Mouse (Mus musculus) midbrain, embryonic 15.5 days (tissue): ENCODE results near the gene Slc6a6. TPM values are rescaled to one million over a fixed set of nuclear protein-coding genes. Genes with fewer than 3 reads are reported as not detected.

Source experiments
- ATAC-seq: fragments of 200-750 bp; cut with Nextera tagmentation; replicated peaks from 2 replicates; pipeline ENCODE4 v1.8.0; 2017; ENCODE audit warnings: moderate TSS enrichment
- H3K27ac ChIP-seq: fragments of 300-500 bp; sonication (generic); 2 replicates; pipeline ENCODE4 v1.5.1; 2015; ENCODE audit warnings: mild to moderate bottlenecking, inconsistent platforms
- H3K27me3 ChIP-seq: fragments of 300-500 bp; sonication (generic); replicated peaks from 2 replicates; pipeline ENCODE4 v1.6.1; 2015; ENCODE audit warnings: inconsistent platforms
- H3K36me3 ChIP-seq: fragments of 300-500 bp; sonication (generic); replicated peaks from 2 replicates; pipeline ENCODE4 v1.6.1; 2015; ENCODE audit warnings: inconsistent platforms
- H3K4me1 ChIP-seq: fragments of 300-500 bp; sonication (generic); 2 replicates; pipeline ENCODE4 v1.6.1; 2015; ENCODE audit warnings: inconsistent platforms
- H3K4me2 ChIP-seq: fragments of 300-500 bp; sonication (generic); 2 replicates; pipeline ENCODE4 v1.6.1; 2015; ENCODE audit warnings: inconsistent platforms, mild to moderate bottlenecking, moderate library complexity
- H3K4me3 ChIP-seq: fragments of 300-500 bp; sonication (generic); 2 replicates; pipeline ENCODE4 v1.5.1; 2015; ENCODE audit warnings: mild to moderate bottlenecking, inconsistent platforms
- H3K9ac ChIP-seq: fragments of 300-500 bp; sonication (generic); 2 replicates; pipeline ENCODE4 v1.6.1; 2015; ENCODE audit warnings: mild to moderate bottlenecking, inconsistent platforms
- H3K9me3 ChIP-seq: fragments of 300-500 bp; sonication (generic); 2 replicates; pipeline ENCODE4 v1.6.1; 2016; ENCODE audit warnings: inconsistent platforms
- WGBS: fragments of 180-500 bp; shearing (Covaris S2); methylation state at CpG from one replicate; pipeline ENCODE4 v1.1.7; 2015; ENCODE audit warnings: mixed read lengths; 5-methylcytosine and 5-hydroxymethylcytosine counted together
- polyA plus RNA-seq: library from polyadenylated mRNA; unstranded; fragments of >200 nt; fragmentation: Nextera tagmentation; extraction: Ambion mirVana; gene quantifications from 2 replicates; pipeline ENCODE4 v1.2.1, GENCODE M21; 2015

Slc6a6 gene
- polyA plus RNA-seq, 1 experiment from 2014 or later: 123 TPM

- H3K4me3 ChIP-seq: no peak overlapping the region
- H3K9ac ChIP-seq: no peak overlapping the region
- H3K27me3 ChIP-seq: no peaks in the 10 kb centered on the region
- no peaks in the 10 kb centered on the region for H3K9me3 ChIP-seq
- H3K36me3 ChIP-seq: peaks cover 4% of the 10 kb centered on the region; the same call in 1 of the 2 replicates
- H3K4me1 ChIP-seq: peaks cover 33% of the 10 kb centered on the region
- peak overlapping the region; percentile 87 for H3K27ac ChIP-seq
- no peak overlapping the region for H3K4me2 ChIP-seq
- ATAC-seq: 0 out of 2 replicates have a peak, but pooled peaks have one; percentile 1
- 68% methylated on average over 8 of the region's 8 CpGs for WGBS
Measured at GRCm38 (mm10) chr6:91707276-91707885, 23.5 kb downstream of the Slc6a6 start.

GRCm38 (mm10) chr6:91707886-91708564, 24.2 kb downstream of the Slc6a6 start:
- 65% methylated on average over 11 of the region's 11 CpGs for WGBS
- Histone ChIP-seq H3K27ac (peak overlapping the region; percentile 87), H3K4me1 (peaks cover 39% of the 10 kb centered on the region), H3K9me3 (no peaks in the 10 kb centered on the region), H3K4me3 (no peak overlapping the region), H3K4me2 (no peak overlapping the region), H3K27me3 (no peaks in the 10 kb centered on the region), H3K9ac (no peak overlapping the region), H3K36me3 (peaks cover 4% of the 10 kb centered on the region; the same call in 1 of the 2 replicates)
- peak; percentile 51 for ATAC-seq

GRCm38 (mm10) chr6:91708919-91709318, 25.1 kb downstream of the Slc6a6 start:
- peaks cover 48% of the 10 kb centered on the region for H3K4me1 ChIP-seq
- 92% methylated on average over 2 of the region's 2 CpGs for WGBS

GRCm38 (mm10) chr6:91710345-91710930, 26.6 kb downstream of the Slc6a6 start:
- H3K4me1 ChIP-seq: peaks cover 48% of the 10 kb centered on the region

More at GRCm38 (mm10) chr6:91708919-91709318, 25.1 kb downstream of the Slc6a6 start:
- H3K4me2 ChIP-seq: no peak overlapping the region
- no peaks in the 10 kb centered on the region for H3K27me3 ChIP-seq
- ATAC-seq: no peak
- no peaks in the 10 kb centered on the region for H3K9me3 ChIP-seq
- H3K27ac ChIP-seq: peak overlapping the region; percentile 87
- no peak overlapping the region for H3K4me3 ChIP-seq
- H3K9ac ChIP-seq: no peak overlapping the region
- peaks cover 6% of the 10 kb centered on the region; the same call in 1 of the 2 replicates for H3K36me3 ChIP-seq

GRCm38 (mm10) chr6:91712097-91712854, 28.4 kb downstream of the Slc6a6 start:
- Histone ChIP-seq H3K9me3 (no peaks in the 10 kb centered on the region), H3K9ac (no peak overlapping the region), H3K4me1 (peaks cover 44% of the 10 kb centered on the region), H3K4me2 (no peak overlapping the region), H3K27me3 (no peaks in the 10 kb centered on the region), H3K4me3 (no peak overlapping the region), H3K27ac (peak overlapping the region; percentile 67), H3K36me3 (0 out of 2 replicates have a peak, but pooled peaks cover 3% of the 10 kb centered on the region)
- no peak for ATAC-seq
- WGBS: 31% methylated on average over 4 of the region's 4 CpGs

More at GRCm38 (mm10) chr6:91710345-91710930, 26.6 kb downstream of the Slc6a6 start:
- no peak overlapping the region for H3K9ac ChIP-seq
- no peaks in the 10 kb centered on the region for H3K9me3 ChIP-seq
- ATAC-seq: no peak
- H3K27me3 ChIP-seq: no peaks in the 10 kb centered on the region
- H3K4me3 ChIP-seq: no peak overlapping the region
- H3K27ac ChIP-seq: peak overlapping the region; percentile 0; the same call in 1 of the 2 replicates
- no peak overlapping the region for H3K4me2 ChIP-seq
- WGBS: 43% methylated on average over 6 of the region's 6 CpGs
- 0 out of 2 replicates have a peak, but pooled peaks cover 3% of the 10 kb centered on the region for H3K36me3 ChIP-seq

- Histone ChIP-seq H3K9ac (no peak overlapping the region; the same call in 1 of the 2 replicates), H3K36me3 (0 out of 2 replicates have a peak, but pooled peaks cover 3% of the 10 kb centered on the region), H3K27ac (peak overlapping the region; percentile 67), H3K4me3 (no peak overlapping the region), H3K4me2 (no peak overlapping the region), H3K4me1 (peaks cover 39% of the 10 kb centered on the region), H3K9me3 (no peaks in the 10 kb centered on the region), H3K27me3 (no peaks in the 10 kb centered on the region)
- ATAC-seq: 0 out of 2 replicates have a peak, but pooled peaks have one; percentile 18
- WGBS: 8% methylated on average over 10 of the region's 10 CpGs
Measured at GRCm38 (mm10) chr6:91712855-91713331, 29.0 kb downstream of the Slc6a6 start.

GRCm38 (mm10) chr6:91713370-91713896, 29.6 kb downstream of the Slc6a6 start:
- Histone ChIP-seq H3K4me2 (no peak overlapping the region), H3K4me3 (no peak overlapping the region), H3K27ac (peak overlapping the region; percentile 67), H3K36me3 (0 out of 2 replicates have a peak, but pooled peaks cover 3% of the 10 kb centered on the region), H3K9me3 (no peaks in the 10 kb centered on the region), H3K27me3 (no peaks in the 10 kb centered on the region), H3K9ac (no peak overlapping the region; the same call in 1 of the 2 replicates), H3K4me1 (peaks cover 39% of the 10 kb centered on the region)
- ATAC-seq: 0 out of 2 replicates have a peak, but pooled peaks have one; percentile 12
- 5% methylated on average over 5 of the region's 5 CpGs for WGBS

GRCm38 (mm10) chr6:91715023-91715422, 31.2 kb downstream of the Slc6a6 start:
- ATAC-seq: no peak
- 0 out of 2 replicates have a peak overlapping the region, but pooled peaks have one; percentile 28 for H3K27ac ChIP-seq
- 0 out of 2 replicates have a peak, but pooled peaks cover 3% of the 10 kb centered on the region for H3K36me3 ChIP-seq
- H3K4me2 ChIP-seq: no peak overlapping the region
- H3K4me3 ChIP-seq: no peak overlapping the region
- no peaks in the 10 kb centered on the region for H3K27me3 ChIP-seq
- no peak overlapping the region for H3K9ac ChIP-seq
- 86% methylated on average over 8 of the region's 8 CpGs for WGBS
- no peaks in the 10 kb centered on the region for H3K9me3 ChIP-seq
- H3K4me1 ChIP-seq: peaks cover 45% of the 10 kb centered on the region

- no peak overlapping the region for H3K27ac ChIP-seq
Measured at GRCm38 (mm10) chr6:91715988-91716810, 32.3 kb downstream of the Slc6a6 start.

GRCm38 (mm10) chr6:91718067-91718466, 34.2 kb downstream of the Slc6a6 start:
- Histone ChIP-seq H3K4me3 (no peak overlapping the region), H3K4me1 (peaks cover 50% of the 10 kb centered on the region), H3K27ac (peak overlapping the region; percentile 90), H3K4me2 (no peak overlapping the region), H3K36me3 (0 out of 2 replicates have a peak, but pooled peaks cover 6% of the 10 kb centered on the region), H3K9me3 (no peaks in the 10 kb centered on the region), H3K27me3 (no peaks in the 10 kb centered on the region), H3K9ac (no peak overlapping the region)
- 67% methylated on average over 2 of the region's 2 CpGs for WGBS
- no peak for ATAC-seq

More at GRCm38 (mm10) chr6:91715988-91716810, 32.3 kb downstream of the Slc6a6 start:
- Histone ChIP-seq H3K4me1 (peaks cover 56% of the 10 kb centered on the region), H3K27me3 (no peaks in the 10 kb centered on the region), H3K4me2 (no peak overlapping the region), H3K4me3 (no peak overlapping the region), H3K9me3 (no peaks in the 10 kb centered on the region), H3K36me3 (0 out of 2 replicates have a peak, but pooled peaks cover 3% of the 10 kb centered on the region), H3K9ac (no peak overlapping the region)
- WGBS: 85% methylated on average over 6 of the region's 6 CpGs
- no peak for ATAC-seq
